ENCODE assay signal across 8 mouse cellular contexts in genomic region chr1:165282222-165282966, GRCm38 (mm10). TPM values are rescaled to one million over a fixed set of nuclear protein-coding genes. Genes with fewer than 3 reads are reported as not detected.
DNase-seq lines count a peak whose midpoint lies in the region; ATAC-seq lines count a peak whose summit lies in the region.

No protein-coding gene starts in this region.

- peak; percentile 5 for DNase-seq in cerebellum, adult 9-11 months
- DNase-seq in cerebellum, adult 11 months = no peak
- DNase-seq in retina, postnatal 7 days (ENCODE audit: low read depth, low spot score) = peak; percentile 5
- DNase-seq in retina, postnatal 1 day = no peak
- DNase-seq in hindbrain, embryonic 10.5 days (ENCODE audit: low spot score) = no peak
- peak; percentile 61 for DNase-seq in mesoderm, embryonic 11.5 days (ENCODE audit: low read depth, low spot score)
- DNase-seq in layer of hippocampus, postnatal 25 days (ENCODE audit: extremely low spot score in 1 of 2, low spot score in 1 of 2) = no peak

- ATAC-seq in inflammation-experienced regulatory T-cells, adult 6 months = no peak

- peaks cover 1% of the 10 kb centered on the region; the same call in 1 of the 2 replicates for H3K36me3 ChIP-seq in hindbrain, embryonic 10.5 days

- no peaks in the 10 kb centered on the region for H3K9me3 ChIP-seq in hindbrain, embryonic 10.5 days

- WGBS in hindbrain, embryonic 10.5 days = under 1% methylated on average over 35 of the region's 35 CpGs

- H3K4me3 ChIP-seq in hindbrain, embryonic 10.5 days = peak overlapping the region; percentile 88

- no peaks in the 10 kb centered on the region for H3K27me3 ChIP-seq in hindbrain, embryonic 10.5 days (ENCODE audit: insufficient read depth, poor library complexity, severe bottlenecking)

- H3K27ac ChIP-seq in hindbrain, embryonic 10.5 days = peak overlapping the region; percentile 97

- H3K4me1 ChIP-seq in hindbrain, embryonic 10.5 days (replicated peaks) = peaks cover 48% of the 10 kb centered on the region

RNA-seq across cellular contexts. Expression of gene Gpr161, which starts 13.2 kb away (rescaled TPM):
- 1.3 and 1.8 TPM in 2 replicates for polyA plus RNA-seq in hindbrain, embryonic 10.5 days (2016; fragmentation: Nextera tagmentation; extraction: Ambion mirVana)
- 10 to 100 TPM; 64.5 to 75.6 TPM for total RNA-seq in layer of hippocampus, postnatal 25 days (2021)
- polyA plus RNA-seq in inflammation-experienced regulatory T-cells, adult 6 months (2017; shearing (Covaris generic)) = not detected

RNA-seq across cellular contexts. Expression of gene Tiprl, which starts 45.6 kb away (rescaled TPM):
- polyA plus RNA-seq in hindbrain, embryonic 10.5 days (2016; fragmentation: Nextera tagmentation; extraction: Ambion mirVana) = 97.1 and 98.4 TPM in 2 replicates
- 10 to 100 TPM; 62.1 to 65.4 TPM for total RNA-seq in layer of hippocampus, postnatal 25 days (2021)
- polyA plus RNA-seq in inflammation-experienced regulatory T-cells, adult 6 months (2017; shearing (Covaris generic)) = 100 to 1,000 TPM; 109 to 158 (median 114) TPM

Comparison
In these comparisons a context has a peak if more than half of its experiments do, and no peak if none do; other contexts are left out.
1. DNase-seq: peak in cerebellum, adult 9-11 months (single experiment), retina, postnatal 7 days (single experiment) and mesoderm, embryonic 11.5 days (single experiment); none in cerebellum, adult 11 months (single experiment), retina, postnatal 1 day (single experiment), hindbrain, embryonic 10.5 days (single experiment) and layer of hippocampus, postnatal 25 days (0 of 2).